Mouse (Mus musculus) embryonic fibroblast, embryonic 13.5 days (primary cell): ENCODE measurements around the gene Gpr173.

Source experiments
- CTCF ChIP-seq: IDR thresholded peaks from 2 replicates; pipeline ENCODE4 v1.5.1; 2011; ENCODE audit warnings: mild to moderate bottlenecking, control low read depth, low read length, moderate library complexity, borderline replicate concordance; ENCODE audit not compliant: insufficient read depth
- POLR2A ChIP-seq: IDR thresholded peaks from 2 replicates; pipeline ENCODE4 v1.6.1; 2011; ENCODE audit warnings: low read depth, mild to moderate bottlenecking, control low read depth, low read length, moderate library complexity

DNA sequence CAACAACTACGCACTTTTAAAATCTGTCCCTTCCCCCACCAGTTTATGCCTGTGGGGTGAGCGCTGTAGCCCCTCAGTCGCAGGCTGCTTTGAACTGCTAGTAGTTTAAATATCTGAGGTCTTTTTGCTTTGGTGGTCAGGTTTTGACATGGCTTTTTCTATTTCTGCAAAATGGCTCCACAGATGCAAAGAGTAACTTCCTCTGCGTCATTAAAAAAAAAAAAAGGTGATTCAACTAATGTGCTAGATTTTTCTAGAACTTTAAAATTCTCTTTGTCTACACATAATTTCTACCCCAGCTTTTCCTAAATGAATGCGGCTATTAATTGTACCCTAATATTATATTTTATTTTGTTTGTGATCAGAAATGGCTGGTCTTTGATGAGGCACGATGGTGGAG lies 25.6 kb downstream of the Gpr173 start:
- TF ChIP-seq CTCF, result no peak
- no peak for TF ChIP-seq POLR2A
